Mouse (Mus musculus): ENCODE data around the gene Gm28047.
A peak's percentile ranks its signal among the peaks of the same experiment; 100 is the strongest.

Gene Gm28047

DNA sequence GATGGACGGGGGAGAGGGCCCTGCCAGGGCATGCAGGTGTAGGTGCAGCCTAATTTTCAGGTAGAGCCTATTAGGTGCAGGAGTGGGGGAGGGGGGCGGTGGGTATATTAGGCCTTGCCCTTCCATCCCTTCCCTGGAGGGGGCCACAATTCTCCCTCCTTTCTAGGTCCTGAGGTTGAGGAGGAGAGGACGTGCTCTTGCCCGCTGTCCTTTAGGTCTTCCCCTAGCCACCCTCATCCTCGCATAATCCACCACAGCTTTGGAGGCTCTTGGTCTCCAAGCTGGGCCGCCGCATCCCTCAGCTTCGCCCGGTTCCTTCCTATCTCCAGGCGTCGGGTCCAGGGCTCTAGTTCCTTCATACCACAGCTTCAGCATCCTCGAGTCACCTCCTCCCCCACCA lies 108.6 kb downstream of the Gm28047 start:
- DNase-seq (ENCODE audit: low spot score) = no peak

- DNase-seq (ENCODE audit: low spot score) = no peak
Observed at GRCm38 (mm10) chr15:102515791-102516190, 109.1 kb downstream of the Gm28047 start.

DNA sequence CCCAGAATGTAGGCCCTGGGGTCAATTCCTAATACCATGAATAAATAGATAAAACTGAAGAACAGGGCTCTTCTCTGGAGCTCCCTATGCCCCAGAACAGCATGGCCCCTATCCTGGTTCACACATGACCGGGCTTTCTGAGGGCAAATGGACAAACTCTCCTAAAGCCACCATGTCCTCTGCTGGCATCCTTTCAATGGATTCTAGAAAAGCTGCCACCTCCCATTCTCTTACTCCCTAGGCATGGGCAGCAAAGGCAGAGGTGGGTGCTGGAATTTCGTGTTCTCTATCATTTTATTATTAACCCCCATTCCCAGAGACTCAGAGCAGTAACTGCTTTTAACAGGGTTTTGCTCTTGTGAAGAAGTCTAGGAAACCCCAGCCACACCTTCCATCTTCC lies 109.6 kb downstream of the Gm28047 start:
- DNase-seq (ENCODE audit: low spot score) = no peak

DNA sequence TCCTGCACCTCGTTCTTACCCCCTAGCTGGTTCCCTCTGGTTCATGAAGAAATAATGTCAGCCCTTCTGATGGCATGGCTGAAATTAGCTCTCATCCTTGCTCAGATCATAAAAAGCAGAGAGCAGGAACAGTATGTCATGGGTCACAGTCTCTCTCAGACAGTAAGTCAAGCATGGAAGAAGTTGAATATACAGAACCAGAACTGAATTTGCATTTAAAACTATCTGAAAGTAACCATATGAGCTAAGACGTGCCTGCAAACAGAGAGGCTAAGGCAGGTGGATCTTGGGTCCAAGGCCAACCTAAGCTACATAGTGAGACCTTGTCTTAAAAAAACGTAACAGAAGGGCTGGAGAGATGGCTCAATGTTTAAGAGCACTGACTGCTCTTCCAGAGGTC lies 111.9 kb downstream of the Gm28047 start:
- DNase-seq (ENCODE audit: low spot score) = no peak

GRCm38 (mm10) chr15:102512471-102512870 lies 112.4 kb downstream of the Gm28047 start:
- DNase-seq (ENCODE audit: low spot score) = no peak

GRCm38 (mm10) chr15:102512010-102512409 lies 112.9 kb downstream of the Gm28047 start:
- no peak for DNase-seq (ENCODE audit: low spot score)

- DNase-seq (ENCODE audit: low spot score) = no peak
Observed at GRCm38 (mm10) chr15:102511285-102511833, 113.5 kb downstream of the Gm28047 start.

DNA sequence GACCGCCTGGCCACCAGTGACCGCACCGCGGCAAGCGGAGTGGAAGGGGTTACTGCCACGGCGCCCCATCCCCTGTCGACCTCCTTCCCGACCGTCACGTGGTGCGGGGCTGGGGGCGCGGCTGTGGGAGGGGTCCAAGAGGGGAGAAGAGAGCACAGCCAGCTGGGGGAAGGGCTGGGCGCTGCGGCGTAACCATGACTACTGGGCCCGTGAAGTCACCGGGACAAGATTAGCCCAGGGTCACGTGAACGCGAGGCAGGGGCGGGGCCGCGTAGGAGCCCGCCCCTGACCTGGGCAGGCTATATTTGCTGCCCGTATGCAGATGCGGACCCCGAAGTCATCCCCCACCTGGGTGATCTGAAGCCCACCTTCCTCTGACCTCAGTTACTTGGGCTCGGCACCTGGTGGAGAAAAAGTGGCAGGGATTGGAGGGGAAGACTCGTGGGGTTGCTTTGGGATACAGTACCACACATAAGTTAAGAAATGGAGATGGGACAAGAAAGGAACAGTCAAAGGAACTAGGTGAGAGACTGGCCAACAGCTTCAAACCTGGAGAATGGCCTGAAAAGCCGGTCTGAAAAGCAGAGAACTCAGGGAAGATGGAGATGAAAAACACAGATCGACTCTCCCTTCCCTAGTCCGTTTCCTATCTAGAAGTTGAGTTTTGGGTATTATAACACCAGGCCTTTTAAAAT lies 114.1 kb downstream of the Gm28047 start:
- DNase-seq (ENCODE audit: low spot score) = peak; percentile 80

DNA sequence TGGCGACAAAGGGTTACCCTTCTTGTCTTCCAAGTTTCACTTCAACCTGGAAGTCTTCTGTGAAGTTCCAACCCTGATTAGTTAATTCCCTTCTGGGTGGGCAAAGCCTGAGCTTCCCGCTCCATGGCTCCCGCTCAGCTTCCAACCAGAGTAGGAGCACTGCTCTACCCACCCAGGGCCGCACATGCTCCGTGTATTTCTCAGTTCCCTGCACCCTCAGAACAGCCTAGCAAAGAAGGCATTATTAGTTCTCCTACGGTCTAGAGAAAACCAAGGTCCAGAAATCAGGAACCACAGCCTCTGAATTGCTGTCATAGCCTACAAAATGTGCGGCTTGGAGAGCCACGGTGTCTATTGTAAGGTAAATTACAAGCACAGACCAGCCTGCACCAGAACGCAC lies 114.8 kb downstream of the Gm28047 start:
- no peak for DNase-seq (ENCODE audit: low spot score)

GRCm38 (mm10) chr15:102508336-102508735 lies 116.5 kb downstream of the Gm28047 start:
- DNase-seq (ENCODE audit: low spot score) = no peak

- DNase-seq (ENCODE audit: low spot score) = no peak
Observed at GRCm38 (mm10) chr15:102507561-102507960, 117.3 kb downstream of the Gm28047 start.

- DNase-seq (ENCODE audit: low spot score) = no peak
Observed at GRCm38 (mm10) chr15:102506864-102507263, 118.0 kb downstream of the Gm28047 start.

- DNase-seq (ENCODE audit: low spot score) = no peak
Observed at GRCm38 (mm10) chr15:102506464-102506830, 118.4 kb downstream of the Gm28047 start.

DNA sequence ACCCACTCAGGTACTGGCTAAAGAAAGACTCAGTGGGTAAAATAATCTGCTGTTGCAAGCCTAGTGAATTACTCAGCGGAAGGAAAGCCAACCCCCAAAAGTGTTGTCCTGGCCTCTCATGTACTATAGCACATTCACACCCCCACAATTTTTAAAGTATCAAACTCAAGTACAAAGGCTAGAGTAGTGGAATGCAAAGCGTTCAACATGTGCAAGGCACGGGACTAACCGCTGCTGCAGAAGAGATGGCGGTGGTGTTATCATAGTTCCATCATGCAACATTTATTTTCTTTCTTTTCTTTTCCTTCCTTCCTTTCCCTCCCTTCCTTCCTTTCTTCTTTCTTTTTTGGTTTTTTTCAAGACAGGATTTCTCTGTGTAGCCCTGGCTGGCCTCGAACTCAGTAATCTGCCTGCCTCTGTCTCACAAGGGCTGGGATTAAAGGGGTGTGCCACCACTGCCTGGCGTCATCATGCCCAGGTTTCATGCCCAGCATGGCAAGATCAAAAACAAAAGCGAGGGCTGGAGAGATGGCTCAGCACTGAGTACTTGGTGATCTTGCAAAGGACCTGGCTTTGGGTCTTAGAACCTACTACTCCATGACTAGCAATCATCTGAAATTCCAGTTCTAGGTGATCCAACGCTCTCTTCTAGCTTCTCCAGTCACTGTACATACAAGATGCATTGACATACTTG lies 119.0 kb downstream of the Gm28047 start:
- DNase-seq (ENCODE audit: low spot score) = no peak

GRCm38 (mm10) chr15:102505073-102505769 lies 119.6 kb downstream of the Gm28047 start:
- DNase-seq (ENCODE audit: low spot score) = no peak

GRCm38 (mm10) chr15:102503924-102504782 lies 120.7 kb downstream of the Gm28047 start:
- no peak for DNase-seq (ENCODE audit: low spot score)

DNA sequence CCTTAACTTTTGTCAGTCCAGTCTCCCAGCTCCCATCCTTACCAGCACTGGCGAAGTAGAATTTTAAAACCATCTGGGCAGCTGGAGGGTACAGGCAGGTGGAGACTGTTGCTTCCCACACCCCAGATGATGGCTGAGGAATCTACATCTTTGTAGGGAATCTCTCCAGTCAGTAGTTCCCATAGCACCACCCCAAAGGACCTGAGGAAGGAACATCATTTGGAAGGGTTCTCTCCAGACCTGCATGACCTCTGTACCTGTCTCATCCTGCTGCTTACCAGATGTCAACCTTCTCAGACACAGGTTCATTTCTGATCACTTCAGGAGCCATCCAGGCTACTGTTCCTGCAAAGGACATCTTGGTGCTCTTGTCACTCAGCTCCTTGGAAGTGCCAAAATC lies 121.4 kb downstream of the Gm28047 start, which contains the start of gene Gm10337:
Gene Gm10337 (plus strand): TSS at position 276 of the 400 bp plus-strand sequence.
- no peak for DNase-seq (ENCODE audit: low spot score)

DNA sequence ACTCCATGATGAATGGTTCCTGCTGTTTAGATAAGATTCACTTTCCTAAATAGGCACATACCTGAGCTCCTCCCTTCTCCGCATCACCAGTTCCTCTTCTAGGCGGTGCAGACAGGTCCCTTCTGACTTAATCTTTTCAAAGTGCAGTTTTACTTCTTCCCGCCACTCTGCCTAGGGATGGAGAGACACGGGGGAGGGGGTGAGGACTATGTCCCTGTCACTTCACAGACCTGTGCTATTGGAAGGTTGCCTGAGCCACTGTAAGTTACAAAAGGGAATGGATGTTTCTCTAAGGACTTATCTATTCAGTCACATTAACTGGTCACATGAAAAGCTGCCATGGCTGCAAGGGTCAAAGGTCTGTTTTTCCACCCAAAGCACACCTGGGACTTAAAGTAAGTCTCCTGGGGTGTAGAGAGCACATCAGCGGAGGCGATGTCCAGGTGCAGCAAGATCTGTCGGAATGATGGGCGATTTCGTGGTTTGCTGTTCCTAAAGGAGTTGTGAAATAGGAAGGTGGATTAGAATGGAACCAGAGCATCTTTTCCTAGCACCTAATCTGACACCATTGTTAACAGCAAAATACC lies 122.5 kb downstream of the Gm28047 start:
- no peak for DNase-seq (ENCODE audit: low spot score)

- no peak for DNase-seq (ENCODE audit: low spot score)
Observed at GRCm38 (mm10) chr15:102501084-102501814, 123.6 kb downstream of the Gm28047 start.

- no peak for DNase-seq (ENCODE audit: low spot score)
Observed at GRCm38 (mm10) chr15:102500479-102500878, 124.4 kb downstream of the Gm28047 start.

GRCm38 (mm10) chr15:102499851-102500250 lies 125.0 kb downstream of the Gm28047 start:
- DNase-seq (ENCODE audit: low spot score) = no peak
